Mouse (Mus musculus): Measurements from ENCODE around the gene Rai14.

Rai14 gene

GRCm38 (mm10) chr15:10714409-10715138, at the start of gene Rai14:
Gene Rai14, minus strand, starts transcription at chr15:10714624.
- DNase-seq (ENCODE audit: low read depth, low spot score): peak; percentile 86

- DNase-seq (ENCODE audit: low read depth, low spot score): no peak
Observed at GRCm38 (mm10) chr15:10761441-10761840, 47.0 kb upstream of the Rai14 start.

- DNase-seq (ENCODE audit: low read depth, low spot score): no peak
Observed at GRCm38 (mm10) chr15:10760006-10760405, 45.6 kb upstream of the Rai14 start.

- no peak for DNase-seq (ENCODE audit: low read depth, low spot score)
Observed at GRCm38 (mm10) chr15:10759440-10759839, 45.0 kb upstream of the Rai14 start.

- DNase-seq (ENCODE audit: low read depth, low spot score): peak; percentile 31
Observed at GRCm38 (mm10) chr15:10758808-10759207, 44.4 kb upstream of the Rai14 start.

GRCm38 (mm10) chr15:10751141-10751540, 36.7 kb upstream of the Rai14 start:
- DNase-seq (ENCODE audit: low read depth, low spot score): peak; percentile 77

GRCm38 (mm10) chr15:10750339-10750738, 35.9 kb upstream of the Rai14 start:
- DNase-seq (ENCODE audit: low read depth, low spot score): no peak

GRCm38 (mm10) chr15:10749678-10750077, 35.3 kb upstream of the Rai14 start:
- DNase-seq (ENCODE audit: low read depth, low spot score): no peak

- DNase-seq (ENCODE audit: low read depth, low spot score): no peak
Observed at GRCm38 (mm10) chr15:10747638-10748037, 33.2 kb upstream of the Rai14 start.

GRCm38 (mm10) chr15:10747226-10747625, 32.8 kb upstream of the Rai14 start:
- no peak for DNase-seq (ENCODE audit: low read depth, low spot score)

GRCm38 (mm10) chr15:10746303-10747051, 32.1 kb upstream of the Rai14 start:
- DNase-seq (ENCODE audit: low read depth, low spot score): no peak

- DNase-seq (ENCODE audit: low read depth, low spot score): no peak
Observed at GRCm38 (mm10) chr15:10742441-10742840, 28.0 kb upstream of the Rai14 start.

GRCm38 (mm10) chr15:10739279-10739678, 24.9 kb upstream of the Rai14 start:
- DNase-seq (ENCODE audit: low read depth, low spot score): no peak

- DNase-seq (ENCODE audit: low read depth, low spot score): no peak
Observed at GRCm38 (mm10) chr15:10738354-10739142, 24.1 kb upstream of the Rai14 start.

- no peak for DNase-seq (ENCODE audit: low read depth, low spot score)
Observed at GRCm38 (mm10) chr15:10735948-10736347, 21.5 kb upstream of the Rai14 start.

- DNase-seq (ENCODE audit: low read depth, low spot score): peak; percentile 51
Observed at GRCm38 (mm10) chr15:10735216-10735615, 20.8 kb upstream of the Rai14 start.

- DNase-seq (ENCODE audit: low read depth, low spot score): no peak
Observed at GRCm38 (mm10) chr15:10731398-10731797, 17.0 kb upstream of the Rai14 start.

- DNase-seq (ENCODE audit: low read depth, low spot score): no peak
Observed at GRCm38 (mm10) chr15:10726272-10726671, 11.8 kb upstream of the Rai14 start.

GRCm38 (mm10) chr15:10724857-10725256, 10.4 kb upstream of the Rai14 start:
- DNase-seq (ENCODE audit: low read depth, low spot score): peak; percentile 79

- peak; percentile 100 for DNase-seq (ENCODE audit: low read depth, low spot score)
Observed at GRCm38 (mm10) chr15:10723507-10723906, 9.1 kb upstream of the Rai14 start.

GRCm38 (mm10) chr15:10722629-10723339, 8.4 kb upstream of the Rai14 start:
- DNase-seq (ENCODE audit: low read depth, low spot score): peak; percentile 77

Measured in R1 (cell line).